Mouse (Mus musculus): ENCODE measurements around the gene 1700024P04Rik. TPM values are rescaled to one million over a fixed set of nuclear protein-coding genes. Genes with fewer than 3 reads are reported as not detected.
A peak's percentile ranks its signal among the peaks of the same experiment; 100 is the strongest.

The 1700024P04Rik gene
- polyA plus RNA-seq, 1 experiment = not detected

GRCm38 (mm10) chr13:98945908-98946307 lies 38.5 kb downstream of the 1700024P04Rik start:
- H3K4me3 ChIP-seq (ENCODE audit: insufficient read depth, low read depth, low read length) = no peak overlapping the region
- H3K4me1 ChIP-seq (ENCODE audit: control insufficient read depth, insufficient read depth, insufficient read length, low read length) = no peaks in the 10 kb centered on the region
- H3K27ac ChIP-seq (replicated peaks; ENCODE audit: low read depth, low read length) = no peak overlapping the region

GRCm38 (mm10) chr13:98945381-98945780 lies 39.0 kb downstream of the 1700024P04Rik start:
- Histone ChIP-seq H3K4me1 (ENCODE audit: control insufficient read depth, insufficient read depth, insufficient read length, low read length) (no peaks in the 10 kb centered on the region), H3K4me3 (ENCODE audit: insufficient read depth, low read depth, low read length) (no peak overlapping the region), H3K27ac (replicated peaks; ENCODE audit: low read depth, low read length) (no peak overlapping the region)

GRCm38 (mm10) chr13:98944620-98945081 lies 39.7 kb downstream of the 1700024P04Rik start:
- no peaks in the 10 kb centered on the region for H3K4me1 ChIP-seq (ENCODE audit: control insufficient read depth, insufficient read depth, insufficient read length, low read length)
- peak overlapping the region; percentile 43 for H3K4me3 ChIP-seq (ENCODE audit: insufficient read depth, low read depth, low read length)
- peak overlapping the region; percentile 51 for H3K27ac ChIP-seq (replicated peaks; ENCODE audit: low read depth, low read length)

GRCm38 (mm10) chr13:98942360-98942759 lies 42.0 kb downstream of the 1700024P04Rik start:
- H3K27ac ChIP-seq (replicated peaks; ENCODE audit: low read depth, low read length) = no peak overlapping the region
- H3K4me1 ChIP-seq (ENCODE audit: control insufficient read depth, insufficient read depth, insufficient read length, low read length) = no peaks in the 10 kb centered on the region
- H3K4me3 ChIP-seq (ENCODE audit: insufficient read depth, low read depth, low read length) = no peak overlapping the region

- Histone ChIP-seq H3K27ac (replicated peaks; ENCODE audit: low read depth, low read length) (no peak overlapping the region), H3K4me3 (ENCODE audit: insufficient read depth, low read depth, low read length) (no peak overlapping the region), H3K4me1 (ENCODE audit: control insufficient read depth, insufficient read depth, insufficient read length, low read length) (no peaks in the 10 kb centered on the region)
Observed at GRCm38 (mm10) chr13:98941829-98942343, 42.5 kb downstream of the 1700024P04Rik start.

- H3K4me1 ChIP-seq (ENCODE audit: control insufficient read depth, insufficient read depth, insufficient read length, low read length) = no peaks in the 10 kb centered on the region
- no peak overlapping the region for H3K4me3 ChIP-seq (ENCODE audit: insufficient read depth, low read depth, low read length)
- H3K27ac ChIP-seq (replicated peaks; ENCODE audit: low read depth, low read length) = no peak overlapping the region
Observed at GRCm38 (mm10) chr13:98937108-98937507, 47.3 kb downstream of the 1700024P04Rik start.

Other genes starting within 250 kb of the 1700024P04Rik start
- 21.2 and 26.9 TPM in 2 replicates for gene Fcho2, start 169.1 kb downstream of the 1700024P04Rik start, polyA plus RNA-seq (2012; ENCODE audit: insufficient read depth, insufficient read length, missing spikeins)
- gene Tnpo1, start 58.2 kb downstream of the 1700024P04Rik start, polyA plus RNA-seq (2012; ENCODE audit: insufficient read depth, insufficient read length, missing spikeins) = 27.5 and 36.6 TPM in 2 replicates
- 2.8 and 6.6 TPM in 2 replicates for gene Zfp366, start 200.3 kb upstream of the 1700024P04Rik start, polyA plus RNA-seq (2012; ENCODE audit: insufficient read depth, insufficient read length, missing spikeins)